Mouse (Mus musculus) midbrain, embryonic 14.5 days (tissue): ENCODE results near the gene Fth1. TPM values are rescaled to one million over a fixed set of nuclear protein-coding genes. Genes with fewer than 3 reads are reported as not detected.
"Not testable (repeated sequence)": the region's sequence is repeated elsewhere in the genome, so short reads cannot be mapped to it uniquely, and the experiment has no call there.

Source experiments
- ATAC-seq: fragments of 200-750 bp; cut with Nextera tagmentation; 2 replicates; pipeline ENCODE4 v1.8.0; 2017; ENCODE audit warnings: moderate number of reproducible peaks, moderate library complexity; ENCODE audit not compliant: low FRiP score, low TSS enrichment
- DNase-seq: peaks from one replicate; pipeline ENCODE4 v3.0.0-alpha.2; 2015
- H3K27ac ChIP-seq: fragments of 300-500 bp; sonication (generic); replicated peaks from 2 replicates; pipeline ENCODE4 v1.5.1; 2014; ENCODE audit warnings: mild to moderate bottlenecking, low read depth, low read length, moderate library complexity
- H3K27me3 ChIP-seq: fragments of 300-500 bp; sonication (generic); 2 replicates; pipeline ENCODE4 v1.6.1; 2014; ENCODE audit warnings: low read length, control low read depth, mixed read lengths; ENCODE audit not compliant: control insufficient read depth, insufficient read depth
- H3K36me3 ChIP-seq: fragments of 300-500 bp; sonication (generic); 2 replicates; pipeline ENCODE4 v1.6.1; 2014; ENCODE audit warnings: low read length, control low read depth; ENCODE audit not compliant: control insufficient read depth, insufficient read depth
- H3K4me1 ChIP-seq: fragments of 300-500 bp; sonication (generic); 2 replicates; pipeline ENCODE4 v1.6.1; 2014; ENCODE audit warnings: mild to moderate bottlenecking, antibody characterized with exemption, low read length, control low read depth; ENCODE audit not compliant: control insufficient read depth, insufficient read depth
- H3K4me2 ChIP-seq: fragments of 300-500 bp; sonication (generic); 2 replicates; pipeline ENCODE4 v1.6.1; 2014; ENCODE audit warnings: mild to moderate bottlenecking, low read length, moderate library complexity
- H3K4me3 ChIP-seq: fragments of 300-500 bp; sonication (generic); replicated peaks from 2 replicates; pipeline ENCODE4 v1.5.1; 2014; ENCODE audit warnings: low read depth, low read length
- H3K9ac ChIP-seq: fragments of 300-500 bp; sonication (generic); replicated peaks from 2 replicates; pipeline ENCODE4 v1.6.1; 2014; ENCODE audit warnings: mild to moderate bottlenecking, low read length, moderate library complexity
- H3K9me3 ChIP-seq: fragments of 300-500 bp; sonication (generic); 2 replicates; pipeline ENCODE4 v1.6.1; 2016; ENCODE audit warnings: low read length, control low read depth, mixed read lengths; ENCODE audit not compliant: control insufficient read depth
- WGBS: fragments of 180-500 bp; shearing (Covaris S2); extraction: QIAGEN DNeasy Blood & Tissue Kit; methylation state at CpG from one replicate; pipeline ENCODE4 v1.1.7; 2014; 5-methylcytosine and 5-hydroxymethylcytosine counted together
- polyA plus RNA-seq: library from polyadenylated mRNA; unstranded; fragments of >200 nt; fragmentation: Nextera tagmentation; extraction: Ambion mirVana; gene quantifications from 2 replicates; pipeline ENCODE4 v1.2.1, GENCODE M21; 2014

The Fth1 gene
- polyA plus RNA-seq, 1 experiment from 2014 or later, result 1,477 TPM

- 77% methylated on average over 1 of the region's 1 CpGs for WGBS
- H3K4me2 ChIP-seq, result no peak overlapping the region
- no peak overlapping the region for H3K4me3 ChIP-seq
- no peaks in the 10 kb centered on the region for H3K9me3 ChIP-seq
- H3K9ac ChIP-seq, result no peak overlapping the region
- DNase-seq (no peak), ATAC-seq (no peak)
- no peaks in the 10 kb centered on the region for H3K36me3 ChIP-seq
- no peak overlapping the region for H3K27ac ChIP-seq
- H3K27me3 ChIP-seq, result no peaks in the 10 kb centered on the region
- 0 out of 2 replicates have a peak, but pooled peaks cover 4% of the 10 kb centered on the region for H3K4me1 ChIP-seq
Observed at GRCm38 (mm10) chr19:9955438-9955837, 25.0 kb upstream of the Fth1 start.

- ATAC-seq, result no peak
- H3K4me3 ChIP-seq, result no peak overlapping the region
- H3K27ac ChIP-seq, result no peak overlapping the region
- H3K4me1 ChIP-seq, result 0 out of 2 replicates have a peak, but pooled peaks cover 4% of the 10 kb centered on the region
- H3K27me3 ChIP-seq, result no peaks in the 10 kb centered on the region
- H3K4me2 ChIP-seq, result no peak overlapping the region
- H3K9me3 ChIP-seq, result no peaks in the 10 kb centered on the region
- WGBS, result 78% methylated on average over 4 of the region's 4 CpGs
- DNase-seq, result peak; percentile 39
- H3K9ac ChIP-seq, result no peak overlapping the region
- H3K36me3 ChIP-seq, result no peaks in the 10 kb centered on the region
Observed at GRCm38 (mm10) chr19:9956624-9957388, 23.6 kb upstream of the Fth1 start.

- ATAC-seq (no peak), DNase-seq (no peak)
- Histone ChIP-seq H3K27ac (no peak overlapping the region), H3K9me3 (no peaks in the 10 kb centered on the region), H3K4me1 (0 out of 2 replicates have a peak, but pooled peaks cover 4% of the 10 kb centered on the region), H3K9ac (no peak overlapping the region), H3K4me2 (no peak overlapping the region), H3K4me3 (no peak overlapping the region), H3K27me3 (no peaks in the 10 kb centered on the region), H3K36me3 (no peaks in the 10 kb centered on the region)
- 82% methylated on average over 5 of the region's 5 CpGs for WGBS
Observed at GRCm38 (mm10) chr19:9957965-9958364, 22.4 kb upstream of the Fth1 start.

- H3K4me1 ChIP-seq, result 0 out of 2 replicates have a peak, but pooled peaks cover 4% of the 10 kb centered on the region
- 83% methylated on average over 5 of the region's 5 CpGs for WGBS
- H3K9me3 ChIP-seq, result no peaks in the 10 kb centered on the region
- H3K27ac ChIP-seq, result no peak overlapping the region
- ATAC-seq, result no peak
- H3K27me3 ChIP-seq, result no peaks in the 10 kb centered on the region
- DNase-seq, result no peak
- H3K9ac ChIP-seq, result no peak overlapping the region
- H3K4me3 ChIP-seq, result no peak overlapping the region
- H3K4me2 ChIP-seq, result no peak overlapping the region
- H3K36me3 ChIP-seq, result no peaks in the 10 kb centered on the region
Observed at GRCm38 (mm10) chr19:9960769-9961168, 19.6 kb upstream of the Fth1 start.

- Histone ChIP-seq H3K4me3 (no peak overlapping the region), H3K4me1 (no peaks in the 10 kb centered on the region), H3K4me2 (no peak overlapping the region), H3K9ac (no peak overlapping the region), H3K36me3 (no peaks in the 10 kb centered on the region), H3K27me3 (no peaks in the 10 kb centered on the region), H3K27ac (no peak overlapping the region), H3K9me3 (no peaks in the 10 kb centered on the region)
- DNase-seq (no peak), ATAC-seq (no peak)
- WGBS, result 37% methylated on average over 7 of the region's 7 CpGs
Observed at GRCm38 (mm10) chr19:9964205-9964916, 16.0 kb upstream of the Fth1 start.

GRCm38 (mm10) chr19:9966096-9966867 is 14.1 kb upstream of the Fth1 start:
- Histone ChIP-seq H3K36me3 (no peaks in the 10 kb centered on the region), H3K4me1 (no peaks in the 10 kb centered on the region), H3K9me3 (no peaks in the 10 kb centered on the region), H3K27ac (no peak overlapping the region), H3K9ac (no peak overlapping the region), H3K4me3 (no peak overlapping the region), H3K4me2 (no peak overlapping the region), H3K27me3 (no peaks in the 10 kb centered on the region)
- no peak for DNase-seq
- ATAC-seq, result no peak
- 61% methylated on average over 2 of the region's 2 CpGs for WGBS

GRCm38 (mm10) chr19:9968081-9968787 is 12.2 kb upstream of the Fth1 start:
- WGBS, result 87% methylated on average over 9 of the region's 10 CpGs
- Histone ChIP-seq H3K4me1 (no peaks in the 10 kb centered on the region), H3K27me3 (no peaks in the 10 kb centered on the region), H3K9ac (no peak overlapping the region), H3K4me3 (no peak overlapping the region), H3K9me3 (no peaks in the 10 kb centered on the region), H3K36me3 (no peaks in the 10 kb centered on the region), H3K27ac (no peak overlapping the region), H3K4me2 (no peak overlapping the region)
- DNase-seq, result no peak
- ATAC-seq, result no peak

GRCm38 (mm10) chr19:9974853-9975252 is 5.5 kb upstream of the Fth1 start:
- H3K4me2 ChIP-seq, H3K27me3 ChIP-seq, H3K9ac ChIP-seq, H3K36me3 ChIP-seq, H3K9me3 ChIP-seq, H3K27ac ChIP-seq, DNase-seq, ATAC-seq, H3K4me1 ChIP-seq, H3K4me3 ChIP-seq: not testable (repeated sequence)
- WGBS, result 72% methylated on average over 2 of the region's 2 CpGs
